Mouse (Mus musculus) mouse embryonic stem cell (cell line): ENCODE data around the gene Vti1a.

Source experiments
- in situ Hi-C, 2 experiments: fragments of 300-500 bp; cut with MboI; formaldehyde crosslinking; loops; 1 replicate in 1 of 2; 3 replicates in 1 of 2; pipeline ENCODE4 v1.14.3; 2019 to 2020; ENCODE audit warnings: low sequenced_read_pairs in 2 of 2, low pct_unique_long_range_greater_than_20kb in 1 of 2, mixed read lengths in 1 of 2; ENCODE audit not compliant: unreplicated experiment in 1 of 2

Gene Vti1a

DNA sequence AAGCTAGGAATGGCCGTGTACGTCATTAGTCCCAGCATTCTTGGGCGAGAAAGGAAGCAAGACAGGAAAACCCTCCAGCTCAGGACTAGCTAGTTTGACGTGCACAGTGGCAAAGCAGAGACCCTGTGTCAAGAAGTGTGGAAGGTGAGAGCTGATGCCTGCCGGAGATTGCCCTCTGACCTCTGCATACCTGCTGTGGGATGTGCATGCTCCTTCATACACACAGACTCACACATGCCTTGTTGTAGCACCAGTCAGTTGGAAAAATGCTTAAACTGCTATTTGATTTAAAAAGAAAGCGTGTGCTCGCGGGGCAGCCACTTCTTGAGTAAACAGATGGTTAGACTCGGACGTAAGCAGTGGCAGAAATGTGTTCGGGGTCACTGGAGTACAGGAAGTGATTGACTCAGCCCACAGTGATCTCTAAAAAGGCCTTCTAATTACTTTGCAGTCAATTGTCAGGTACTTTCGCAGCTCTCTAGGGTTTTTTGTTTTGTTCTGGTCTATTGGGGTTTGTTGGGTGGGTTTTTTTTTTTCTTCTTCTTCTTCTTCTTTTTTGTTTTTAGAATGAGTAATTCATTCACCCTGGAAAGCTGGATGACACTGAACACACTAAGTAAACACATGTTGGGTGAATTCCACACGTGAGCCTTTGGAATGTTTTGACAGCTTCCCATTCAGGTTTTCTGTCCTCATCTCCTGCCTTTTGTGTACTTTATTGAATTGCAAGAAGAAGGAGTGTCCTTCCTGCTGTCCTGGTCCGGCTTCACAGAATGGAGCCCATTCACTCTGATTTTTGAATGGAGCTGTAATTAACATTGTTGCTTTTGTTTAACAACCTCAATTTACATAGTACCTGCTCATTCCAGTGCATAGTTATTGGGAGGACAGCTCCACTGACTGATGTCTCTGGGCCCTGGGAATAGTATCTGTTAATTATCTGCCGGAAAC is 175.3 kb downstream of the Vti1a start:
- in situ Hi-C loops: no loop called here

DNA sequence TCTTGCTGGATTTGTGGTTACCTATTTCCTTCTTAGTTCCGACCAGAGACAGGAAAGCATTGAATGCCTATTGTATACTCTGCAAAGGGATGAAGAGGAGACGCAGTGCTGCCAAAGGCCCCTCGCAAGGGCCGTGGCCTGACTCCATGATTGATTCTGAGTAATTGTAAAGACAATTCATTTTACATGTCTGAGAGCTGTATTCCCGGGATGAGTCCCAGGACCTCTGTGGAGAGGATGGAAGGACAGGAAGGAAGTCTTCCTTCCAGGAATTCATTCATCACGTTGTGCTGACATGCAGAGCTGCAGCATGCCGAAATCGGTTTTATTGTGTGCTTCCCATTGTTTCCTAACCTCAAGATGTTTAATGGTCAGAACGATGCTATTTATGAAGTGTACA is 180.2 kb downstream of the Vti1a start:
- in situ Hi-C loops: no loop called here

DNA sequence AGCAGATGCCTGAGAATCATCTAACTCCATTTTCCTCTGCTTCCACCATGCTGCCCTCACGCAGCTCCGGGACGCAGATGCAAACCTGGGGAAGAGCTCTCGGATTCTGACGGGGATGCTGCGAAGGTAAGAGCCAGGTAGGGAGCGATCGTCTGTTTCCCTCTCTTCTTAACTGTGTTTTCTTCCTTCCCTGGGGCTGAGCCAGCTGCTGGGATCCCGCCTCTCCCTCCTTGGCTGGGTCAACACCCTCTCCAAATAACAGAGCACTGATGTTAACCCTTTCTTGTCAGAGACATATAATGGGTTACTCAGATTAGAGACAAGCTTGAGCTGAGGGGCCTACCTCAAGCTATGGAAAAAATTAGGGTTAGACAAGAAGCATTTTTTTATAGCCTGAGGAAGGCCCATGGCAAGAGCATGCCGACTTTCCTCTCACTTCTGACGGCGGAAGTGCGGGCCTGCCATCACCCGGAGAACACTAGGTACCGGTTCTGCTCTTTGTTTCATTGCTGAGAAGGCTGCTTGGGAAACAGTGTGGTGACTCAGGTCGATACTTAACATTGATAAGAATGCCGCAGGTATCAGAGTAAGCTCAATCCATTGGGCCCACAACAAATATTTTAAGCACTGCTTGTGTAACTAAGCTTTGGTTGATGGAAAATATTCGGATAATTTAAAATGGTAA is 183.2 kb downstream of the Vti1a start:
- in situ Hi-C loops: no loop called here

DNA sequence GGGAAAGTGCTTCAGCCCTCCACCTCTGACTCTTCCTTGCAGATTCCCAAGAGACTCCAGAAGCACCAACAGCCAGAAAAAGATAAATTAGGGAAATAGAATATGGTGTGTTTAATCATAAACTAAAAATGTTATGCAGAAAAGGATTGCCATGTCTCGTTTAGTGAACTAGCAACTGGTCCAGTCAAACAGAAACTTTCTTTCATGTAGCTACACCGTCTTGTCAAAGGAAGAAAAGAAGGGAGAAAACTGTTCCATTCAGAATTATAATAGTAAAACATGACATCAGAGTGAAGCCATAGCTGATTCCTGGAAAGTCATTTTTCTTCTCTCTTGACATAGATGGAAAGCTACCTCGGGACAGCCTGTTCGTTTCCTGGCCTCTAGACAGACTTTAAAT is 185.9 kb downstream of the Vti1a start:
- in situ Hi-C loops: no loop called here

DNA sequence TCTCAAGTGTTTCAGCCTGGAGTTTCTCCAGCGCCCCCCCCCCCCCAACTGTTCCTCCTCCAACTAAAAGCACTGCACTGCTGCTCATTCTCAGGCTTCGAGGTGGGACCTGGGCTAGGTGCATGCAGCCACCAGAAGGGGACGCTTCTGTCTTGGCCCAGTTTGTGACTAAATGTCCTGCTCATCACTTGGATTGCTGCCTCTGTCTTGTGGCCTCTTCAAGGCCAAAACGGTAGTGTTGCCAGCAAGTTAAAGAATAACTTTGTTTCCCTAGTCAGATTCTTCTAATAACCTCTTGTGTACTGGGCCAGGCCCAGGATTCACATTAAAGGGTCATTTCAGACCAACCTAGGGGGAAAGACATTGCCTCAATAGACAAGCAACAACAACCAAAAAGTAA is 187.7 kb downstream of the Vti1a start:
- in situ Hi-C loops: no loop called here

DNA sequence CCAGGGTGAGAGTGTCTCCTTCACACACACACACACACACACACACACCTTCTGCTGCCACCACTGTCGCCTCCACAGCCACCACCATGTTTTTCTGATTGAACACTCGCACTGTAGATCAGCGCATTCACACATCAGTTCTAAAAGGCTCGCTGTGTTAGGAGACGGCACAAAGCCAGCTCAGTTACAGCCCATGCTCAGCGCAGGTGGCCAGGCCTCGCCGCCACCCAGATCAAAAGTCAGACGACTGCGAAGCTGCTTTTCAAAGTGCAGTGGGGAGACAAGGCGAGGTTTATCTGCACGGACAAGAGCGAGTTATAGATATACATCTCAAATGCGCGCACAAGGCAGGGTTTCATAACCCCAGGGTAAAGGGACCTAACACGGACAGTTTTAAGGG is 191.7 kb downstream of the Vti1a start:
- in situ Hi-C loops: no loop called here

DNA sequence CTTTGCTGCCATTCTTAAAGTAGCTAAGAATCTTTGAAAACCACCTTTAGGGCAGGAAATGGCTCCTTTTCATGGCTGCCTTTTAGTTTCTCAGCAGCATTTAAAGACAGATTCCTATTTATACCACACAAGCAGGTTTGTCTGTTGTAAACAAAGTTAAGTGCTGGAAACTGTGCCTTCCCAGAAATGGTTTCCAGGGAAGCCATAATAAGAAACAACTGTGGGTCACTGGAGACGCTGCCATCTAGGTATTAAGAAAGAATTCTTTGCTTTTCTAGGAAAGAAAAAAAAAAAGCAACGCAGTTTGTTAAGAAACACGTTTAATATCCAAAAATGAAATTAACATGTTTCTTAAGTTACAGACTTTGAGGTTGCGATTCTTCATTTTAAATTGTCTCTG is 192.1 kb downstream of the Vti1a start:
- in situ Hi-C loops: no loop called here

DNA sequence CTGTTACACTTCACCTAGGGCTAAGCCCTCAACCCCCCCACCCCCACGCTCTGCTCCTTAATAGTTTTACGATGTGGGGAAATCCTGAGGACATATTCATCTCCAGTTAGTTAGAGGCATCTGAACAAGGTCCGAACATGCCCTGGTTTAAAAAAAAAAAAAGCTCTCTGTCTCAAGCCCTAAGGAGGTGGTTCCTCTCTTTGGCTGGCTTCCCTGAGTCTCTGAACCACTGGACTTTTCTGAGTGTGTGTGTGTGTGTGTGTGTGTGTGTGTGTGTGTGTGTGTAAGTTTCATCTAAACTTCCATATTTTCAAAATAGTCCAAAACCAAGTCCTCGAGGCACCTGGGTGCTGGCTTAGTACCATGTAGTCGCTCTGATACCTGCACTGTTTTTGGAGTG is 192.9 kb downstream of the Vti1a start:
- in situ Hi-C loops: no loop called here

DNA sequence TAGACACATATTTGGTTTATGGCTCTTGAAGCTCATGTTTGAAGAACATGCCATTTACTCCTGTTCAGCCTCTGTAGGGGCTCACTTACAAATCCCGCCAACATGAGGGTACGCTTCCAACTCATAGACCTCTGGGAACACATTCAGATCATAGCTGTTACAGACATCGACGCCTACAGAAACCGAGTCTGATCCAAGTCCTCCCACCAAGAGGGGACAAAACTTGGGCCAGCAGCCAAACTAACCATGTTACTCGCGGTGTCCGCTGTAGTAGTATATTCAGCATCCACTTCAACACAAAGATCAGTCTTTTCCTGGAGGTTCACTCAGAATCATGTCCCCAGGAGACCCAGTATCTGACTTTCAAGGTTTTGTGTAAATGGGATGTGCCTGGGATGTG is 193.5 kb downstream of the Vti1a start:
- in situ Hi-C loops: no loop called here

DNA sequence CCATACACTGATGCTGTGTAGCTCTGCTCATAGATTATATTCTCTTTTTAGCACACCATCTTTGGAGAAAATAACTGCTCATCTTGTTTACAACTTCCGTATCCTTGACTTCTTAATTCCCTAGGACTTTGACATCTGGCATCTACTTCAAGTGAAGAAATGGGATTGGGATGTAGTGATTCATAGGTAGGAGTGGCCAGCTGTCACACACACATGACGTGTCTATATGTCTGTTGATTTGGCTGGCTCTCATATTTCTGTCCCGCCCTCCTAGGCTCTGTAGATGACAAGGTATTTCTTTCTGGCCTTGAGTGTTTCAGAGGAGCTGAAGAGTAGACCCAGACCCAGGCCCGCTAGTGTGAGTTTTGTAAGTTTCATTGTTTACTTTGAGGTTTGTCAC is 197.8 kb downstream of the Vti1a start:
- in situ Hi-C loops: no loop called here

DNA sequence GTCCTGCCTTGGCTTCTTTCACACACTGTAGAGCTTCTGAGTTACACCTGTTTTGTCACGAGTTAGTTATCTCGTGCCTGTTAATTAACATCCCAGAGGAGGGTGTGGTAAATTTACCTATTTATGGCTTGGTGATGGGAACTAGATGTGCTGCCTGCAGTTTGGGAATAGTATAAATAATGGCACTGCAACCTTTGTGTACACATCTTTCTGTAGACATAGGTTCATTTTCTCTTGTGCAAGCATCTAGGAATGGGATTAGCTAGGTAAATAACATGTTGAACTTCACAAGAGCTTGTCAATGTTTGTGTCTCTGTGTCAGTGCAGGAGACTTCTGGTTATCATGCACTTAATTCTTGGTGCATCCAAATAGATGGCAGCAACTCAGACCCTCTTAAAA is 204.1 kb downstream of the Vti1a start:
- in situ Hi-C loops: no loop called here

DNA sequence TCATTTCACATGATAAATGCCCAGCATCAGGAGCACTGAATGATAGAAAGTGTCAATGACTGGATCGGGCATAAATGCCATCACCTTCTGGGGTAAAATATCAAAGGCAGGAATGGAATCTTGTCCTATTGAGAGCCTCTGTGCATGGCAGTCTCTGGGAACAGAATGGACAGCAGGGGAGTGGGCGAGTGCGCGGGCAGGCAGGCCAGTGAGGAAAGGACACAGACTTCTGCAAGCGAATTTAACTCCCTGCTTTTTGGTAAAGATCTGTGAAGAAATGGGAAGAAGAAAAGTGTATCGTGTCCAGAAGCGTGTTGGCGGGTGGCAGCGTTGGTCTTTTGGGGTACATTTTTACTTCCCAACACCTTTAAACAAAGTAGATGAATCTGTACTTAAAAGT is 207.2 kb downstream of the Vti1a start:
- in situ Hi-C loops: no loop called here

DNA sequence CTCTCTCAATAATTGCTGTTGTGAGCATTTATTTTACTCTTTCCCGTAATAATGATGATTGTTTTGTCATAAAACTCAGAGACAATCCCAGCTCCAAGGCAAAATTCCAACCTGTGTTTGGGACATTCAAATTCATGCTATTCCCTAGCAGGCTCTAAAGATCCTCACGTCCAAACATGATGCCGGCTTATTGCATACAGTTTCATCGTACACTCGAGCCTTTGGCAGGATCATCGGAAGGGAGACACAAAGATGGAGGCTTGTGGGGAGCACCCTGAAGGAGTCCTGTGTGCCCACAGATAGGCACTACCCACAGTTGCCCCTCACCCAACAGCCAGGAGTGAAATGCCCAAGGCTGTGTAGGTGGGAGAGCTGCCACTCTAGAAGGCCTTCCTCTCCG is 208.3 kb downstream of the Vti1a start:
- in situ Hi-C loops: no loop called here

DNA sequence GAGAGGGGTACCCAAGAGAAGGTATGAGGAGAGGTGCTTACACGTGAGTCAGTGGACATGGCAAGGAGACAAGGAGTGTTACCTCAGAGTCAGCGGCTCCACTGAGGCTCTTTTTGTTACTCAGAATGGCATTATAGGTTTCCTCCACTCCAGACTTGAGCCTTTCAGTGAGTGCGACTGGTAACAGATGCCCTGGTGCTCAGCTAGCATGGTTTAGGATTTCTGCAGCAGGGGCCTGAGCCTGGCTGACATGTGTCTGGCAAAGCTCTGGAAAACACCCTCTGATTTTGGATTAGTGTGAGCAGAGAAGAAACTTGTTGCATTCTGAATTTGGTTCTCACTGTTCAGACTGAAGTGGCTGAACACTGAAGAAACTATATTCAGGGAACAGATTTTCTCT is 209.0 kb downstream of the Vti1a start:
- in situ Hi-C loops: no loop called here

DNA sequence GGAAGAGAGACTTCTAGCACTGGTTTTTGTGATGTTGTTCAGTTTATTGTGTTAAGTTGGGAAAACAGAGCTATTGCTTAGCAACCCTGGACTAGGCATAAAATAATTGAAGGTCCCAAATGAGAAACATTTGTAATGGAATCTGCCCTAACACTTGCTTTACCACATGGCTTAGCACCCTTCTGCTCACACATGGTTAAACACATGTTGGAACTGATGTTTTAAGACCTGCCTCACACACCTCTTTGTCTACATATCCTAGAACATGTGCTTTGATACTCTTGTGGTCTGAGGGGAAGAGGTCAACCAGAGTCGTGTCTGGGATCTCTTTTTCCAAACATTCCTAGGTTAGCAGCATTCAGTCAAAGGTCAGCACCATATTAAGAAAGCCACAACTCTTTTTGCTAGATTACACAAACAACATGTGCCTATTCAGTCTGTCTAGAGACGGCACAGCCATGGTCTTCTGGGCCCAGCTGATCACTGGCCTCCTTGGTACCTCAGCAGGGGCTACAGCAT is 210.7 kb downstream of the Vti1a start:
- in situ Hi-C loops: no loop called here

DNA sequence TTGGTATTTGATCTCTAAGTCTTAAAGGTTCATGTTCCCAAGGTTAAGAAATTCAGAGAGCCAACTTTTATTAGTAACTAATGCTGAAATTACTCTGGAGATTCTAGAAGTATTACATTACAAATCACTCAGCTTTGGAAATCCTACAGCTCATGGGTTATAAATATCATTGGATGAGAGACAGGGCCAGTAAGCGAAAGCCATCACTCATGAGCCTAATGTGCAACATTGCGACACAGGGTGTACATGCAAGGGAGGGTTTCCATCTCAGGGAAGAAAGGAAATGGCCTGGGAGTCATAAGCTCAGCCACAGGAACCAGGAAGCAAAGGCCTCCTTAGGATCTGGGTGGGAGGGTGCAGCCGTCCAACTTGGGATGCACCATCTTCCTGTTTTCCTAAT is 213.9 kb downstream of the Vti1a start:
- in situ Hi-C loops: no loop called here

DNA sequence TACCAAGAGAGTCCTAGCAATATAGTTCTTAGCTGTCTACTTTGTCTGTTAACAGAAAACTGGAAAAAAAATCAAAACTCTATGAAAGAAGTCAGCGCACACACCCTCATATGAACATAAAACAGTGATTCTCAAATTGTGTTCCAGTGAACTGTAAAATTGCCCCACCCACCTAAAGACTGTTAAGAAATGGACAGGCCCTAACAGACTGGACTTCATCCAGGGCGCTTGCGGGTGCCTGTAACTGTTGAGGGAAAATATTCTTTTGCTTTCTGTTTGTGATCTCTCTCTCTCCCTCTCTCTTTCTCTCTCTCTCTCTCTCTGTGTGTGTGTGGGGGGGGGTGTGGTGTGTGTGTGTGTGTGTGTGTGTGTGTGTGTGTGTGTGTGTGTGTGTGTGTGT is 216.6 kb downstream of the Vti1a start:
- in situ Hi-C loops: no loop called here

DNA sequence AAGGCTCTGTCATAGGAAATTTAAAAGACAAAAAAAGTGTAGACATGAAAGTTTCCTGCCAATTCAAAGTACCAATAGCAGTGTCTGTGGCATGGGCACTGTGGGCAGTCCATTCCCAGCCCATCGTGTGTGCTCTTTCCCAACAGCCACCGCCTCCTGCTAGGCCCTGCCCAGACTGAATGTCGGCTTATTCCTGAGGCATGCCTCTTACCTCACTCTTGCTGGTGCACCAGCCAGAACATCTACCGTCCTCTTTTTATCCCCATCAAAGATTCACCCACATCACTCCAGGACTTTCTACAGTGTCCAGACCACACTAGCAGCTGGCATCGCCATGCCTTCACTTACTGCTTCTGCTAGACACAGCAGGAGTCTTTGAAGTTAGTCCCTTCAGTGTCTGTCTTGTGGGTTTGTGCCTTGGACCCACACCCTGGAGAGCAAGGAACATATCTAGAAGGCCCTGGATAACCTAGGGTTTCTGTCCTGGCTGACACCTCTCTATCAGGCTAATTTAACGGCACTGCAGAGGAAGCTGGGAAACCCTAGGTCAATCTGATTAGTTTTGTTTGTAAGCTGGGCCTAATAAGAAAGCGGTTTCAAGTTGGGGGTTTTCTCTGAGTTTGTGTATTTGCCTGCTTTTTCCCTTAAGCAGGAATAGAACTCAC is 220.3 kb downstream of the Vti1a start:
- in situ Hi-C loops: no loop called here

DNA sequence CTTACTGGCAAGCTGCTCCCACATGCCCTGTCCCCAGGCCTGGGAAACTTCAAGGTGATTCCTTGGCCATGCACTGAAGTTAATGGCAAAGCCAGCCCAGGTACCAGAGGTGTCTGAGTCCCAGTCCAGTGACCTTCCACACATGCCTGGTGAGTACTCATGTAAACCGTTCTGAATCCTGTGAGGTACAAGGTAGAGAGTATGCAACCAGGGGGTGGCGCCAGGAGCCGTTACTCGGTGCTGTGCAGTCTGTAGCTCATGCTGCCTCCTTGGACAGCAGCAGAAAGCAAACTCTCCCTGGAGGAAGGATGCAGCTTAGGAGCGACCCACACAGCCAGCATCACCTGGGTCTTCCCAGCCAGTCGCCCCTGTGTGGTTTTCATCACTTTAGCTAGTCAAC is 221.6 kb downstream of the Vti1a start:
- in situ Hi-C loops: no loop called here
